Mouse (Mus musculus): ENCODE results near the gene Vars. TPM values are rescaled to one million over a fixed set of nuclear protein-coding genes. Genes with fewer than 3 reads are reported as not detected.
"Not testable (repeated sequence)": the region's sequence is repeated elsewhere in the genome, so short reads cannot be mapped to it uniquely, and the experiment has no call there.

Gene Vars
- polyA plus RNA-seq, 1 experiment from 2014 or later: 74.0 TPM

GRCm38 (mm10) chr17:34959881-34960515 lies 40.8 kb upstream of the Vars start:
- Histone ChIP-seq H3K36me3 (ENCODE audit: control insufficient read depth, insufficient read depth) (no peaks in the 10 kb centered on the region), H3K27me3 (replicated peaks; ENCODE audit: control insufficient read depth, insufficient read depth, low read length) (no peaks in the 10 kb centered on the region), H3K9ac (ENCODE audit: low read depth, low read length) (peak overlapping the region; percentile 55), H3K4me1 (replicated peaks; ENCODE audit: control insufficient read depth, insufficient read depth, low read length) (0 out of 2 replicates have a peak, but pooled peaks cover 2% of the 10 kb centered on the region), H3K4me3 (ENCODE audit: low read depth, low read length) (peak overlapping the region; percentile 42), H3K9me3 (ENCODE audit: control insufficient read depth) (no peaks in the 10 kb centered on the region), H3K27ac (ENCODE audit: low read depth, low read length) (peak overlapping the region; percentile 89), H3K4me2 (replicated peaks; ENCODE audit: low read depth) (peak overlapping the region; percentile 75)
- ATAC-seq: no peak
- no peak for TF ChIP-seq CTCF (IDR thresholded peaks at IDR 0.05; ENCODE audit: low read depth)
- WGBS: 10% methylated on average over 12 of the region's 12 CpGs

DNA sequence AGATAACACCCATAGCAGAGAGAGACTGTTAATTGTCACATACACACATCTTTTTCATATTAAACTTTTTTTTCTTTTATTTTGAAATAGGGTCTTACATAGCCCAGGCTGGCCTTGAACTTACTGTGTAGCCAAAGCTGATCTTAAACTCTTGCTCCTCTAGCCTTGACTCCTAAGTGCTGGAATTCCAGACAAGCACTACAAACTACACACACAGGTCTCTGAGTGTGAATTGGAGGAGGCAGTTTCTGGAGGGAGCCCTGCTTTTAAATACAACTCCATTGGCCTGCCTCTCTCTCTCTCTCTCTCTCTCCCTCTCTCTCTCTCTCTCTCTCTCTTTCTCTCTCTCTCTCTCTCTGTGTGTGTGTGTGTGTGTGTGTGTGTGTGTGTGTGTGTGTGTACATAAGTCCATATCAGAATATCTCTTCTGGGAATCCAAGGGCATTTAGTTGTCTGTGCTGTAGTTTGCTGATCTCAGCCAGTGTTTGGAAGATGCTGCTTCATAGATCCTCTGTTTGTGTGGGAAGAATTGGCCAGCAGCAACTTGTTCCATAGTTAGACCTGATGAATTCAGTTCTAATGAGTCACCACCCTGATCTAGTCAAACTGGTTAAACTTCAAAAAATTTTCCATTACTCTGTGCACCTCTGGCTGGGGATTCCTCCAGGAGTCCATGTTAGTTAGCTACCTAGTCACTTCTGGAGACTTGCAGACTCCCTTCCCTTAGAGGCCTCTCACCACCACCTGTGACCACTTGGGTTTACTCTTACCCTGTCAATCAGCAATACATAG lies 39.9 kb upstream of the Vars start:
- H3K27ac ChIP-seq (ENCODE audit: low read depth, low read length): no peak overlapping the region; the same call in none of the 2 replicates
- H3K9me3 ChIP-seq (ENCODE audit: control insufficient read depth): no peaks in the 10 kb centered on the region
- 0 out of 2 replicates have a peak, but pooled peaks cover 2% of the 10 kb centered on the region for H3K4me1 ChIP-seq (replicated peaks; ENCODE audit: control insufficient read depth, insufficient read depth, low read length)
- no peaks in the 10 kb centered on the region for H3K36me3 ChIP-seq (ENCODE audit: control insufficient read depth, insufficient read depth)
- no peaks in the 10 kb centered on the region for H3K27me3 ChIP-seq (replicated peaks; ENCODE audit: control insufficient read depth, insufficient read depth, low read length)
- TF ChIP-seq CTCF (IDR thresholded peaks at IDR 0.05; ENCODE audit: low read depth): no peak
- no peak for ATAC-seq
- no peak overlapping the region for H3K9ac ChIP-seq (ENCODE audit: low read depth, low read length)
- H3K4me2 ChIP-seq (replicated peaks; ENCODE audit: low read depth): no peak overlapping the region
- H3K4me3 ChIP-seq (ENCODE audit: low read depth, low read length): no peak overlapping the region

DNA sequence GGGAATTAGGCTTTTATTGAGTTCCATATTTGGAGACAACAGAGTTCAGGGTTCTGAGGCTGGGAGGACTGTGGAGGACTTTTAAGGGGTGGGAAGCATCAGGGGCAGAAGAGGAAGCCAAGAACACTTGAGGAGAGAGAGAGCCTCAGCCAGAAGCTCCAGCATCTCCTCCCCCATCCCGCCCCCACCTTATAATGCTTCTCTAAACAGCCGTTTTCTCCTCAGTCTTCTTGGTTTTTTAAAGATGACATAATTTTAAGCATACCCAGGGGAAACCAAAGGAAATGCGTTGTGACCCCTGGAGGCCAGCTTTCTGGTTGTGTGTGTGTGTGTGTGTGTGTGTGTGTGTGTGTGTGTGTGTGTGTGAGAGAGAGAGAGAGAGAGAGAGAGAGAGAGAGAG lies 38.7 kb upstream of the Vars start:
- Histone ChIP-seq H3K4me3 (ENCODE audit: low read depth, low read length) (no peak overlapping the region), H3K4me1 (replicated peaks; ENCODE audit: control insufficient read depth, insufficient read depth, low read length) (0 out of 2 replicates have a peak, but pooled peaks cover 2% of the 10 kb centered on the region), H3K9me3 (ENCODE audit: control insufficient read depth) (no peaks in the 10 kb centered on the region), H3K36me3 (ENCODE audit: control insufficient read depth, insufficient read depth) (no peaks in the 10 kb centered on the region), H3K27me3 (replicated peaks; ENCODE audit: control insufficient read depth, insufficient read depth, low read length) (no peaks in the 10 kb centered on the region), H3K4me2 (replicated peaks; ENCODE audit: low read depth) (no peak overlapping the region), H3K9ac (ENCODE audit: low read depth, low read length) (no peak overlapping the region), H3K27ac (ENCODE audit: low read depth, low read length) (no peak overlapping the region; the same call in 1 of the 2 replicates)
- ATAC-seq: no peak
- TF ChIP-seq CTCF (IDR thresholded peaks at IDR 0.05; ENCODE audit: low read depth): no peak
- WGBS: 53% methylated on average over 3 of the region's 3 CpGs

DNA sequence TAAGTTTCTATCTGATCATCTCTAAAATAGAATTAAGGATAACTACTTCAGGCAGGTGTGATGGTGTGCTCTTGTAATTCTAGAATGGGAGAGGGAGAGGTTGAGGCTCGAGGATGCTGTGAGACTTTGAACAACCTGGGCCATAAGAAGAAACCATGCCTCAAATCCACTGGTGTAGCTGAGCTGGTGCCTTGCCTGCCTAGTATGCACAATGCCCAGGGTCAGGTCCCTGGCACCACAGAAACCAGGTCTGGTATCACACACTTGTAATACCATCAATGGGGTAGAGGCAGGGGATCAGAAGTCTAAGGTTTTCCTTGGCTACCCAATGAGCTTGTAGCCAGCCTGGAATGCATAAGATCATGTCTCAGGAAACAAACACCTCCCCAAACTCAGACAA lies 37.9 kb upstream of the Vars start:
- TF ChIP-seq CTCF (IDR thresholded peaks at IDR 0.05; ENCODE audit: low read depth): no peak
- Histone ChIP-seq H3K9ac (ENCODE audit: low read depth, low read length) (no peak overlapping the region), H3K4me3 (ENCODE audit: low read depth, low read length) (no peak overlapping the region), H3K27me3 (replicated peaks; ENCODE audit: control insufficient read depth, insufficient read depth, low read length) (peaks cover 3% of the 10 kb centered on the region; the same call in 1 of the 2 replicates), H3K9me3 (ENCODE audit: control insufficient read depth) (no peaks in the 10 kb centered on the region), H3K36me3 (ENCODE audit: control insufficient read depth, insufficient read depth) (no peaks in the 10 kb centered on the region), H3K4me1 (replicated peaks; ENCODE audit: control insufficient read depth, insufficient read depth, low read length) (0 out of 2 replicates have a peak, but pooled peaks cover 2% of the 10 kb centered on the region), H3K4me2 (replicated peaks; ENCODE audit: low read depth) (no peak overlapping the region), H3K27ac (ENCODE audit: low read depth, low read length) (no peak overlapping the region)
- WGBS: 81% methylated on average over 1 of the region's 1 CpGs
- no peak for ATAC-seq

DNA sequence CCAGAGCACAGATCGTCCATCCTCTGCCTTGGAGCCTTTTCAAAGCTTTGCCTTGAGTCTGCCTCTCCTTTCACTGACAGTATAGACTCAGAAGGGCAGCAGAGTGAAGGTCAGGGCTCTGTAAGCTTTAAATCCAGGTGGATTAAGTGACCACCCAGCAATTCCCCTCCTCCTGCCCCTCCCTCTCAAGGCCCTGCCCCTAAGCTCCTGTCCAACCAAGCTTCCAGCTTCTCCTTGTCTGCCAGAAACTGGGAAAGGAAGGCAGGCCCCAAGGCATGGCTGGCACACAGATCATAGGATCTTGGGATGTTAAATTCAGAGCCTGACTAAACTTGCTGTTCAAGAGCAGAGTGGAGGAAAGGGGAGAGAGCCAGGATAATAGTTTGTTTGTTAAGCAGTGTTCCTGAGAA lies 36.1 kb upstream of the Vars start:
- TF ChIP-seq CTCF (IDR thresholded peaks at IDR 0.05; ENCODE audit: low read depth): no peak

GRCm38 (mm10) chr17:34965627-34966026 lies 35.2 kb upstream of the Vars start:
- Histone ChIP-seq H3K9ac (ENCODE audit: low read depth, low read length) (no peak overlapping the region), H3K4me2 (replicated peaks; ENCODE audit: low read depth) (no peak overlapping the region), H3K27ac (ENCODE audit: low read depth, low read length) (no peak overlapping the region), H3K36me3 (ENCODE audit: control insufficient read depth, insufficient read depth) (no peaks in the 10 kb centered on the region), H3K4me3 (ENCODE audit: low read depth, low read length) (no peak overlapping the region), H3K9me3 (ENCODE audit: control insufficient read depth) (no peaks in the 10 kb centered on the region), H3K27me3 (replicated peaks; ENCODE audit: control insufficient read depth, insufficient read depth, low read length) (peaks cover 15% of the 10 kb centered on the region), H3K4me1 (replicated peaks; ENCODE audit: control insufficient read depth, insufficient read depth, low read length) (0 out of 2 replicates have a peak, but pooled peaks cover 2% of the 10 kb centered on the region)
- no peak for TF ChIP-seq CTCF (IDR thresholded peaks at IDR 0.05; ENCODE audit: low read depth)
- no peak for ATAC-seq
- 49% methylated on average over 5 of the region's 5 CpGs for WGBS

More for the DNA sequence above, 36.1 kb upstream of the Vars start:
- no peak for ATAC-seq
- H3K27ac ChIP-seq (ENCODE audit: low read depth, low read length): no peak overlapping the region; the same call in 1 of the 2 replicates
- no peaks in the 10 kb centered on the region for H3K9me3 ChIP-seq (ENCODE audit: control insufficient read depth)
- peaks cover 15% of the 10 kb centered on the region for H3K27me3 ChIP-seq (replicated peaks; ENCODE audit: control insufficient read depth, insufficient read depth, low read length)
- H3K4me1 ChIP-seq (replicated peaks; ENCODE audit: control insufficient read depth, insufficient read depth, low read length): 0 out of 2 replicates have a peak, but pooled peaks cover 2% of the 10 kb centered on the region
- no peaks in the 10 kb centered on the region for H3K36me3 ChIP-seq (ENCODE audit: control insufficient read depth, insufficient read depth)
- H3K4me3 ChIP-seq (ENCODE audit: low read depth, low read length): no peak overlapping the region
- 26% methylated on average over 1 of the region's 1 CpGs for WGBS
- H3K4me2 ChIP-seq (replicated peaks; ENCODE audit: low read depth): no peak overlapping the region
- H3K9ac ChIP-seq (ENCODE audit: low read depth, low read length): no peak overlapping the region

GRCm38 (mm10) chr17:34969822-34970221 lies 31.0 kb upstream of the Vars start, which contains the start of gene Gm20481:
Gene Gm20481, plus strand, starts transcription at chr17:34969912.
- H3K4me3 ChIP-seq (ENCODE audit: low read depth, low read length); ATAC-seq; H3K27ac ChIP-seq (ENCODE audit: low read depth, low read length); H3K9ac ChIP-seq (ENCODE audit: low read depth, low read length); H3K4me1 ChIP-seq (replicated peaks; ENCODE audit: control insufficient read depth, insufficient read depth, low read length); H3K4me2 ChIP-seq (replicated peaks; ENCODE audit: low read depth); H3K36me3 ChIP-seq (ENCODE audit: control insufficient read depth, insufficient read depth); H3K9me3 ChIP-seq (ENCODE audit: control insufficient read depth): not testable (repeated sequence)
- WGBS: 59% methylated on average over 6 of the region's 11 CpGs
- H3K27me3 ChIP-seq (replicated peaks; ENCODE audit: control insufficient read depth, insufficient read depth, low read length): peaks cover 15% of the 10 kb centered on the region

DNA sequence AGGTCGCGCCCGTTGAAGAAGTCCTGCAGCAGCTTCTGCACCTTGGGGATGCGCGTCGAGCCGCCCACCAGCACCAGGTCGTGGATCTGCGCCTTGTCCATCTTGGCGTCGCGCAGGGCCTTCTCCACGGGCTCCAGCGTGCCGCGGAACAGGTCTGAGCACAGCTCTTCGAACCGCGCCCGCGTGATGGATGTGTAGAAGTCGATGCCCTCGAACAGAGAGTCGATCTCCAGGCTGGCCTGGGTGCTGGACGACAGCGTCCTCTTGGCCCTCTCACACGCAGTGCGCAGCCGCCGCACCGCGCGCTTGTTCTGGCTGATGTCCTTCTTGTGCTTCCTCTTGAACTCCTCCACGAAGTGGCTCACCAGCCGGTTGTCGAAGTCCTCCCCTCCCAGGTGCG lies 29.9 kb upstream of the Vars start:
- not testable (repeated sequence) for H3K27ac ChIP-seq (ENCODE audit: low read depth, low read length); H3K36me3 ChIP-seq (ENCODE audit: control insufficient read depth, insufficient read depth); H3K4me1 ChIP-seq (replicated peaks; ENCODE audit: control insufficient read depth, insufficient read depth, low read length); H3K9me3 ChIP-seq (ENCODE audit: control insufficient read depth); H3K9ac ChIP-seq (ENCODE audit: low read depth, low read length); H3K4me3 ChIP-seq (ENCODE audit: low read depth, low read length); ATAC-seq; H3K4me2 ChIP-seq (replicated peaks; ENCODE audit: low read depth)
- H3K27me3 ChIP-seq (replicated peaks; ENCODE audit: control insufficient read depth, insufficient read depth, low read length): peaks cover 15% of the 10 kb centered on the region
- 37% methylated on average over 18 of the region's 37 CpGs for WGBS

GRCm38 (mm10) chr17:34971694-34972068 lies 29.1 kb upstream of the Vars start:
- not testable (repeated sequence) for H3K36me3 ChIP-seq (ENCODE audit: control insufficient read depth, insufficient read depth); H3K9ac ChIP-seq (ENCODE audit: low read depth, low read length); H3K9me3 ChIP-seq (ENCODE audit: control insufficient read depth); H3K27ac ChIP-seq (ENCODE audit: low read depth, low read length); H3K4me1 ChIP-seq (replicated peaks; ENCODE audit: control insufficient read depth, insufficient read depth, low read length)
- peak overlapping the region; percentile 28 for H3K4me3 ChIP-seq (ENCODE audit: low read depth, low read length)
- H3K27me3 ChIP-seq (replicated peaks; ENCODE audit: control insufficient read depth, insufficient read depth, low read length): peaks cover 15% of the 10 kb centered on the region
- peak; percentile 48; the same call in 1 of the 2 replicates for ATAC-seq
- H3K4me2 ChIP-seq (replicated peaks; ENCODE audit: low read depth): peak overlapping the region; percentile 64
- WGBS: 5% methylated on average over 19 of the region's 43 CpGs

All from intestine, postnatal 0 days (tissue).